Mouse (Mus musculus) hindbrain, embryonic 10.5 days (tissue): Measurements from ENCODE around the gene Alkbh8. TPM values are rescaled to one million over a fixed set of nuclear protein-coding genes. Genes with fewer than 3 reads are reported as not detected.
"Not testable (repeated sequence)": the region's sequence is repeated elsewhere in the genome, so short reads cannot be mapped to it uniquely, and the experiment has no call there.

Source experiments
- DNase-seq: peaks from one replicate; pipeline ENCODE4 v3.0.0-alpha.2; 2017; ENCODE audit warnings: low spot score
- H3K27ac ChIP-seq: fragments of 300-500 bp; sonication (generic); 2 replicates; pipeline ENCODE4 v1.5.1; 2016; ENCODE audit warnings: mild to moderate bottlenecking, moderate library complexity
- H3K27me3 ChIP-seq: fragments of 300-500 bp; sonication (generic); 2 replicates; pipeline ENCODE4 v1.6.1; 2016; ENCODE audit warnings: mild to moderate bottlenecking; ENCODE audit not compliant: poor library complexity, insufficient read depth, severe bottlenecking
- H3K36me3 ChIP-seq: fragments of 300-500 bp; sonication (generic); 2 replicates; pipeline ENCODE4 v1.6.1; 2016; ENCODE audit warnings: mild to moderate bottlenecking, moderate library complexity
- H3K4me1 ChIP-seq: fragments of 300-500 bp; sonication (generic); replicated peaks from 2 replicates; pipeline ENCODE4 v1.6.1; 2016; ENCODE audit warnings: mild to moderate bottlenecking
- H3K4me3 ChIP-seq: fragments of 300-500 bp; sonication (generic); 2 replicates; pipeline ENCODE4 v1.5.1; 2016; ENCODE audit warnings: mild to moderate bottlenecking, moderate library complexity
- H3K9me3 ChIP-seq: fragments of 300-500 bp; sonication (generic); 2 replicates; pipeline ENCODE4 v1.6.1; 2016; ENCODE audit warnings: mild to moderate bottlenecking, moderate library complexity
- WGBS: fragments of 180-500 bp; shearing (Covaris S2); methylation state at CpG from one replicate; pipeline ENCODE4 v1.1.7; 2016; 5-methylcytosine and 5-hydroxymethylcytosine counted together
- polyA plus RNA-seq: library from polyadenylated mRNA; unstranded; fragments of >200 nt; fragmentation: Nextera tagmentation; extraction: Ambion mirVana; gene quantifications from 2 replicates; pipeline ENCODE4 v1.2.1, GENCODE M21; 2016

The Alkbh8 gene
- polyA plus RNA-seq = 27.4 and 31.8 TPM in 2 replicates

DNA sequence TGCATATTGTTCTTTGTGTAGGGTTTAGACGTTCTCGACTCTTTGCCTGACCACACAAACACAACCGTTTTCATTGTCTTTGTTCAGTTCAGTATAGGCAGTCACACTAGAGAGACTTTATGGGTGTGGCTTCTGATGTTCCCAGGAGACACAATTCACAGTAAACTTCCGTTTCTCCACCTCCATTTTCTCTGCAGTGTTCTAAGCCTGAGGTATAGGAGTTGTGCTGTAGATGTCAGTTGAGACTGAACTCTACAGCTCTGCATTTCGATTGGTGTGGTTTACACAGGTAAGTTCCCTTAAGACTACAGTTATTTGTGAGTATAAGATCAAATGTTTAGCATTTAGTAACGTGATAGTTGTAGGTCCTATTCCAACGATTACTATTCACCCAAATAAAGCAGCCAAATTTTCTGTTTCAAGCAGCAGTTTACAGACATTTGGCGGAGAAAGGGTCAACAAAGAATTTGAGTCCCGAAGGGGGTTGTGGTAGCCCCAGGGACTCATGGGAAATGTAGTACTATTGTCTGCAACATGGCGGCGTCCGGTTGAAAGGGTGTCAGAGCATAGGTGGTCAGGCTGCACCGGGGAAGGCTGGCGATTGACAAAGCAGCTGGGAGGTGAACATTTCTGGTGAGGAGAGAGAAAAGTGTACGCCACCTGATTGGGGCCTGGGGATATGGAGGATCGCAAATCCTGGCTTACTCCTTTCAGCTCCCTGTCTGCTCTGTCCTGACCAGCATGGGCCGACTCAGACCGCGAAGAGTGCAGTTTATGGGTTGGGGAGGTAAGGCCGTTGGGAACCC is at the start of gene Alkbh8:
Alkbh8 (plus strand) TSS at position 179 of the 806 bp plus-strand sequence.
- peaks cover 18% of the 10 kb centered on the region for H3K36me3 ChIP-seq
- H3K4me1 ChIP-seq = 0 out of 2 replicates have a peak, but pooled peaks cover 7% of the 10 kb centered on the region
- peak; percentile 77 for DNase-seq
- peak within 1 kb of the TSS; percentile 65 for H3K4me3 ChIP-seq
- H3K27ac ChIP-seq = peak within 1 kb of the TSS; percentile 90
- no peaks in the 10 kb centered on the region for H3K9me3 ChIP-seq
- WGBS = 2% methylated on average over 20 of the region's 20 CpGs
- no peaks in the 10 kb centered on the region for H3K27me3 ChIP-seq

DNA sequence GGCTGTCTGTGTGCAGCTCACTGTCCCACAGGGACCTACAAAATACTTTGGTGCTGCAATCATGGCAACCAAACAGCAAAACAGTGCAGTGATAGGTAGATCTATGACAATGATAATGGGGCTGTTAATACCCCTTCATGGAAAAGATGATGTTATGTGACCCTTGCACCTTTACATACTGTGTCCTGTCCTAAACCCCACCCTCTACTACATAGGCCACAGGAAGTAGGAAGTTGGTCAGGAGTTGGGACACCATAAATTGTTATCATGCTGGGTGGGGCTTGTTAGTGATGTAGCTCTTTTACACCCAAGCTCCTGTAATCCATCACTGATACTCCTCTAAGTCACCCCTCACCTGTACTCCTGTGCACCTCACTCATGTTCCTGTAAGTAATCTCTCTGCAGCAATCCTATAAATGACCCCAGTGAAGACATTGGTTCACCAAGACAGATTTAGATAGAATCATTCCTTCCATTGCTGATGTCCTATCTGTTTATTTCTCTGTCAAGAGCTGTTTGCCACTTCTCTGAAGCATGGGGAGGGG is 25.6 kb upstream of the Alkbh8 start:
- Histone ChIP-seq H3K27me3 (no peaks in the 10 kb centered on the region), H3K4me3 (no peak overlapping the region), H3K27ac (no peak overlapping the region), H3K36me3 (no peaks in the 10 kb centered on the region), H3K4me1 (no peaks in the 10 kb centered on the region), H3K9me3 (peaks cover 35% of the 10 kb centered on the region)
- DNase-seq = no peak

DNA sequence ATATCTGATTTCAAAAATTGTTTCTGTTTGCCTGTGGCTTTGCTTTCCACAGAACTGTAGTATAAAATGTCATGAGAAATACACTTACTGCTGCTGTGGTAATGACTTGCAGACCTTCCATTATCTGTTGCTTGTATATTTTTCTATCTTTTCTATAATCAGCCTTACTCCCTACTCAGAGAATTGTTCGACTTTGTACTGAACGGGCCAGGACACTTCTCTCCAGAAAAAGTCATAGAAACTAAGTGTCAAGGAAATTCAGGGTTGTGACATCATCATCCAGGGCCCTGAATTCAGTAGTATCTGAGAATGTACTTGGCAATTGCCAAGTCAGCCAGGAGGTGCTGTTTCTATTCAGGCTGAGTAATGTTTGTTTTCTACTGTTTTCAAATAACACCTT is 24.9 kb upstream of the Alkbh8 start:
- Histone ChIP-seq H3K36me3 (no peaks in the 10 kb centered on the region), H3K27ac (no peak overlapping the region), H3K27me3 (no peaks in the 10 kb centered on the region), H3K4me3 (no peak overlapping the region), H3K4me1 (no peaks in the 10 kb centered on the region), H3K9me3 (peaks cover 37% of the 10 kb centered on the region)
- 84% methylated on average over 2 of the region's 2 CpGs for WGBS
- no peak for DNase-seq

DNA sequence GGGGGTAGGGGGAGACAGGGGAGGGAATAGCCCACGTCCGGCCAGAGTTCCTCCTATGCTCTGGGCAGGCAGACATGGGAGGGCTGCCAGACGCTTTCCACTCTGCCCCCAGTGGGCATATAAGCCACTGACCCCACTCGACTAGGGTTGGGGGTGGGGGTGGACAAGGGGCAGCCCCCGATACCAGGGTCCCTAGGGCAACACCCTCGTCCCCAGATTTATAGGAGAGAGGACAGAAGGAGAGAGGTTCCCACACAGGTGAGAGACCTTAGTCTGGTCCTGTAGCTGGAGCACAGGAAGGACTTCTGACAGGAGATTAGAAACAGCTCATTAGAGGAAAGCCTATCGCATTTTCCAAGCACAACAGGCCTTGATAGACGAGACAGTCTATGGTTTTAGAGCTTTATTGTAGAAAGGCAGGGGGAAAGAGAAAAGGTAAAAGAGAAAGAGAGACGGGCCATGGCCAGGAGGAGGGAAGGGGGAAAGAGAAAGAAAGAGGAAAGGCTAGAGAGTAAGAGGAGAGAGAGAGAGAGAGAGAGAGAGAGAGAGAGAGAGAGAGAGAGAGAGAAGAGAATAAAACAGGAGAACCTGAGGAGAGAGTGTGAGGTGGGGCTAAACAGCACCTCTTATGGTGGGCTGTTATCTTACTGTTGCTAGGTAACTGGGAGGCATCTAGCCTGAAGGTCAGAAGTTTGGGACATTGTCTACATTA is 7.4 kb upstream of the Alkbh8 start:
- not testable (repeated sequence) for H3K36me3 ChIP-seq, DNase-seq, H3K27me3 ChIP-seq, H3K9me3 ChIP-seq, H3K4me1 ChIP-seq, H3K27ac ChIP-seq, H3K4me3 ChIP-seq
- 69% methylated on average over 9 of the region's 9 CpGs for WGBS

DNA sequence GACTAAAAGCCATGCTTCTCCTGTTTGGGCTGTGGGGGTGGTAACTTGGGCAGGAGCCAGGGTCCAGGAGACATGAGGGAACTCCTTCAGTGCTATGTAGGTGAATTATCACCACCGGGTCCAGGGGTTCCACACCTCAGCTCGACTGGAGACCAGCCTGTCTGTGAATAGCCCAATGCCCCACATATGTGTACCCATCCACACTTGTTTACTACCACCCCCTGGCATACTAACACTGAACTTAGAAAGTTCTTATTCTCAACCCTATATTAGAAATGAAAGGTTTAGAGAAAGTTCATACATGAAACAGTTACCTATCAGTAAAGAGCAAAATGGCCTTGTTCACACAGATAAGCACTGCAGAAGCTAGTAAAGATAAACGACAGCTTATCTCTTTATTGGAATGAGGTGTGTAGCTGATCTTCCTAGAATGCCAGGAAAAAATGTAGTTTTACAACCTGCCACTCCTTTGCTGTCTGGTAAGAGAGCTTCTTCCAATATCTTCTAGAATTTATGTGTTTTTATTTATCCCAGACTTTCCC is 6.8 kb upstream of the Alkbh8 start:
- Histone ChIP-seq H3K27ac (no peak overlapping the region), H3K4me3 (no peak overlapping the region), H3K36me3 (no peaks in the 10 kb centered on the region), H3K9me3 (no peaks in the 10 kb centered on the region), H3K4me1 (no peaks in the 10 kb centered on the region), H3K27me3 (no peaks in the 10 kb centered on the region)
- DNase-seq = no peak
- WGBS = 71% methylated on average over 3 of the region's 3 CpGs

DNA sequence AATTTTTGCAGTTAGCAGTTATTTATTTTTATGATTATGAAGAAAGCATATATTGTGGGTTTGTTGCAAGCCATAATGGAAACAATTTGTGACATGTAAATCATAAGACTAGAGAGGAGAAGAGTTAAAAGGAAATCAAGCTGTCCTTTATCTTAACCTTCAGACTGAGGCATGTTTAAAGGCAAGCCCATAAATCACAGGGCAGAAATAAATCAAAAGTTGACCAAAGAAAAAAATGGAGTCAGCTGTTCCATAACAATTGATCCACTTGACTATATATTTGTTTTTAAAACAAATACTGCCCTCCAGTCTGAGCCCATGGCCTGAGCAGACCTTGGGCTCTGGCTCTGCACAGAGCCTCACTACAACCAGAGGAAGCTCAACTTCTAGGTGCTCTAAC is 4.6 kb upstream of the Alkbh8 start:
- Histone ChIP-seq H3K9me3 (no peaks in the 10 kb centered on the region), H3K36me3 (no peaks in the 10 kb centered on the region)
- no peak for DNase-seq

DNA sequence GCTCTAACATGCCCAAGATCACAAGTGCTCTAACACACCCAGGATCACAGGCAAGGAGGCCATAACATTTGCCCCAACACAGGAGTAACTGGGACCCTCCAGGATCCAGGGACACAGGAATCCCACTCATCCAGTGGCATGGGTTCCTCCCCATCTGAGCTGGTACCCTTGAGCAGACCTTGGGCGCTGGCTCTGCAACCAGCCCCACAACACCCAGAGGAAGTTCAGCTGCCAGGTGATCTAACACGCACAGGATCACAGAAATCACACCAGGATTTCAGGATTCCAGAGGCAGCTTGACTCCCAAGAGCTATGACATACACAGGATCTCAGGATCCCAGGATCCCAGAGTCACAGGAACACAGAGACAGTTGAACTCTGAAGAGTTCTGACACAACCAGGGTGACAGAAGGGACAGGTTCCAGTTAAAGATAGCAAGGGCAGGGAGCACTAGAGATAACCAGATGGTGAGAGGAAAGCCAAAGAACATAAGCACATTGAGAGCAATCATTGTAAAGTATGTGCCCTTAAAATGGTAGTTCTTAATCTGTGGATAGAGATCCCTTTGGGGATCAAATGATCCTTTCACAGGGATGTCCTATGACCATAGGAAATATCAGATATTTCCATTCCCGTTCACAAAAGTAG is 4.1 kb upstream of the Alkbh8 start:
- no peak overlapping the region for H3K4me3 ChIP-seq
- no peaks in the 10 kb centered on the region for H3K9me3 ChIP-seq
- DNase-seq = no peak
- WGBS = 83% methylated on average over 3 of the region's 3 CpGs
- no peaks in the 10 kb centered on the region for H3K27me3 ChIP-seq
- no peaks in the 10 kb centered on the region for H3K36me3 ChIP-seq
- H3K27ac ChIP-seq = no peak overlapping the region
- no peaks in the 10 kb centered on the region for H3K4me1 ChIP-seq

More for the DNA sequence above, 4.6 kb upstream of the Alkbh8 start:
- Histone ChIP-seq H3K4me1 (no peaks in the 10 kb centered on the region), H3K4me3 (no peak overlapping the region), H3K27ac (no peak overlapping the region), H3K27me3 (no peaks in the 10 kb centered on the region)

DNA sequence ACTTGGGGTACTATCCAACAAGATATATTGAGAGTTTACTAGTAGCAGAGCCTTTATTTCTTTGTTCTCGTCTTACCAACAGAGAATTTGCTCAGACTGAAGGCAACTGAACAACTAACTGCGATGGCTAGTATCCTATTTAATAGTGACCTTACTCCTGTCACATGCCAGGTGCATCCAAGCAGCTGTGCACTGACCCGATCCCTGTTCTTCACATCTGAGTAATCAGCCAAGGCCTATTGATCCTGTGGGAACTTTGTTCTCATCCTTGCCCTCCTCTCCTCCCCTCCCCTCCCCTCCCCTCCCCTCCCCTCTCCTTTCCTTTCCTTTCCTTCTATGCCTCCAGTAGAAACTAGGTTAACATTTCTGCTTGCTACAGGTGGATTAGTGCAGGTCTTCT is 1.7 kb downstream of the Alkbh8 start:
- H3K36me3 ChIP-seq = peaks cover 33% of the 10 kb centered on the region
- no peak for DNase-seq
- no peaks in the 10 kb centered on the region for H3K9me3 ChIP-seq
- no peak overlapping the region for H3K4me3 ChIP-seq
- H3K4me1 ChIP-seq = 0 out of 2 replicates have a peak, but pooled peaks cover 7% of the 10 kb centered on the region
- no peaks in the 10 kb centered on the region for H3K27me3 ChIP-seq
- H3K27ac ChIP-seq = no peak overlapping the region
- 90% methylated on average over 3 of the region's 3 CpGs for WGBS

DNA sequence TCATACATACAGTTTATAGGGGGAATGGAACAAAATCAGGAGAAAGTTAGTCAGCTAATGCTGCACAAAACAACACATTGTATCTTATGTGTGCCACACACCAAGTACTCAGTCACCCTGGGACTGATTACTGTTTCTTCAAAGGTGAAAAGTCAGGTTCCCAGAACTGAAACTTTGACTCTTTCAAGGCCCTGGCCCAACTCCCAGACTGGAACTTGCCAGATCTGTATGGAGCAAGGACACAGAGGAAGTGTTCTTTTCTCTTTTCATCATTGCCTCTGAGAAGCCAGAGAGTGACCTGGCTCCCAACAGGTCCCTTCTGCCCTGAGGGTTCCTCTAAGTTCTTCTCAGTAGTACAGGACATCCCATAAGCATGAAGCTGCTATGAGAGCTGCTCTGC is 10.2 kb downstream of the Alkbh8 start:
- no peak overlapping the region for H3K4me3 ChIP-seq
- no peaks in the 10 kb centered on the region for H3K9me3 ChIP-seq
- H3K27me3 ChIP-seq = no peaks in the 10 kb centered on the region
- H3K36me3 ChIP-seq = peaks cover 79% of the 10 kb centered on the region
- no peak for DNase-seq
- H3K27ac ChIP-seq = no peak overlapping the region
- no peaks in the 10 kb centered on the region for H3K4me1 ChIP-seq

DNA sequence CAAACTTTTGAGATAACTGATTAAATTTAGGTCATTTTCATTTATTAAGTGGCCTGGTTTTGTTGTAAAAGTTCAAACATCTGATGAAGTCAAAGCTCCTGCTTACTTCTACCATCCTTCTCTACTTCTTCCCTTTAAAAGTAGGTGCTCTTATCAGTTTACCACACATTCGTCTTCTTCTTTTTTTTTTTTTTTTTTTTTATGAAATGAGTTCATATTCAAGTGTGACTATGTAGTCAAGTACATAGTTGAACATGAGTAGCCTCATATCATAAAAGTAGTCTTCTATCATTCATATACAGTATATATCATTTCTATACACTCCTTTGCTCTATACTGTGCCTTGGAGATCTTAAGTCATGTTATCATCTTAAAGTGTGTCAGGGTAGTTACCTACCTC is 11.0 kb downstream of the Alkbh8 start:
- WGBS = 62% methylated on average over 1 of the region's 1 CpGs
- Histone ChIP-seq H3K4me1 (no peaks in the 10 kb centered on the region), H3K4me3 (no peak overlapping the region), H3K27me3 (no peaks in the 10 kb centered on the region), H3K27ac (no peak overlapping the region), H3K9me3 (no peaks in the 10 kb centered on the region), H3K36me3 (peaks cover 79% of the 10 kb centered on the region)
- DNase-seq = no peak

DNA sequence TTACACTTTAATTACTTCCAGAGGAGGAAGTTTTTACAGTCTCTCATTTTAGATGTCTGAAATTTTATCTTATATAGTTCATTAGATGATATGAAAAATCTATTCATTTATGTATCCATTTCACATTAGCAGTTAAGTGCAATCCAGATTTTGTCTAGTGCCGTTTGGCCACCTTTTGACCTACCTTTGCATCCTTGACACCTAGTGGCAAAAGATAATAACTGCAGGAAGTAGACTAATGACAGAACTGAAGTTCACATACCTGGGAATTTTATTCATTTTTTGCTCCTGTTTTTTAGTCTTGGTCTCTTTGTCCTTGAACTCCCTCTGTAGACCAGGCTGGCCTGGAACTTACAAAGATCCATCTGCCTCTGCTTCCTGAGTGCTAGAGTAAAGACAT is 15.1 kb downstream of the Alkbh8 start:
- H3K4me3 ChIP-seq = no peak overlapping the region
- no peaks in the 10 kb centered on the region for H3K27me3 ChIP-seq
- no peak overlapping the region for H3K27ac ChIP-seq
- H3K36me3 ChIP-seq = peaks cover 74% of the 10 kb centered on the region
- no peak for DNase-seq
- no peaks in the 10 kb centered on the region for H3K4me1 ChIP-seq
- 80% methylated on average over 1 of the region's 1 CpGs for WGBS
- no peaks in the 10 kb centered on the region for H3K9me3 ChIP-seq

DNA sequence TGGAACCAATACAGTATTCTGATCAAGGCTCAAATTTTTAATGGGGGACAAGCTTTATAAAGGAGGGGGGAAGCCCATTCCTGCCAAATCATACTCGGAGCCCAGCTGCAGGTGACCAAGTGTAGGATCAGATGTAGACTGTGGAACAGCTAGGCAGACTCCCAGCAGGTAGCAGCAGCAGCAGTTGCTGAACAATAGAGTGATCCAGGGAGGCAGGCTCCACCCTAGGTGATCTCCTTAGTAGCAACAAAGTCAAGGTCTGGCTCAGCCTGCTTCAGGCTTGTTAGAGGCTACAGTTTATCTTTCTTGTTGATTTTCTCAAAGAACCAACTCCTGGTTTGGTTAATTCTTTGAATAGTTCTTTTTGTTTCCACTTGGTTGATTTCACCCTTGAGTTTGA is 41.4 kb downstream of the Alkbh8 start:
- not testable (repeated sequence) for H3K9me3 ChIP-seq, H3K4me1 ChIP-seq, H3K4me3 ChIP-seq, DNase-seq, H3K27me3 ChIP-seq, H3K27ac ChIP-seq
- WGBS = 46% methylated on average over 1 of the region's 1 CpGs
- H3K36me3 ChIP-seq = peaks cover 39% of the 10 kb centered on the region
